Mouse (Mus musculus): ENCODE data around the gene Rpl9-ps6.
"Not testable (repeated sequence)": the region's sequence is repeated elsewhere in the genome, so short reads cannot be mapped to it uniquely, and the experiment has no call there.

Gene Rpl9-ps6

GRCm38 (mm10) chr19:32481511-32481910 lies 15.1 kb upstream of the Rpl9-ps6 start:
- no peak for DNase-seq (ENCODE audit: low spot score in 2 of 2)

- no peak for DNase-seq (ENCODE audit: low spot score in 2 of 2)
Observed at GRCm38 (mm10) chr19:32480791-32481442, 14.5 kb upstream of the Rpl9-ps6 start.

- DNase-seq (ENCODE audit: low spot score in 2 of 2) = no peak
Observed at GRCm38 (mm10) chr19:32480255-32480654, 13.9 kb upstream of the Rpl9-ps6 start.

- DNase-seq (ENCODE audit: low spot score in 2 of 2) = no peak
Observed at GRCm38 (mm10) chr19:32476712-32477052, 10.3 kb upstream of the Rpl9-ps6 start.

GRCm38 (mm10) chr19:32476016-32476711 lies 9.8 kb upstream of the Rpl9-ps6 start:
- DNase-seq (ENCODE audit: low spot score in 2 of 2) = no peak

GRCm38 (mm10) chr19:32470570-32471263 lies 4.3 kb upstream of the Rpl9-ps6 start:
- DNase-seq (ENCODE audit: low spot score in 2 of 2) = no peak

- peak; percentile 2 to 25 for DNase-seq (ENCODE audit: low spot score in 2 of 2)
Observed at GRCm38 (mm10) chr19:32470059-32470497, 3.7 kb upstream of the Rpl9-ps6 start.

- DNase-seq (ENCODE audit: low spot score in 2 of 2) = no peak
Observed at GRCm38 (mm10) chr19:32467325-32467724, 947 bp upstream of the Rpl9-ps6 start.

GRCm38 (mm10) chr19:32465228-32465627 lies 1.1 kb downstream of the Rpl9-ps6 start:
- no peak for DNase-seq (ENCODE audit: low spot score in 2 of 2)

GRCm38 (mm10) chr19:32463037-32463436 lies 3.3 kb downstream of the Rpl9-ps6 start:
- DNase-seq (ENCODE audit: low spot score in 2 of 2) = no peak

GRCm38 (mm10) chr19:32457631-32458030 lies 8.7 kb downstream of the Rpl9-ps6 start:
- not testable (repeated sequence) for DNase-seq (ENCODE audit: low spot score in 2 of 2)

- DNase-seq (ENCODE audit: low spot score in 2 of 2) = no peak
Observed at GRCm38 (mm10) chr19:32456744-32457143, 9.6 kb downstream of the Rpl9-ps6 start.

GRCm38 (mm10) chr19:32452231-32452630 lies 14.1 kb downstream of the Rpl9-ps6 start:
- no peak for DNase-seq (ENCODE audit: low spot score in 2 of 2)

GRCm38 (mm10) chr19:32448931-32449330 lies 17.4 kb downstream of the Rpl9-ps6 start:
- no peak for DNase-seq (ENCODE audit: low spot score in 2 of 2)

GRCm38 (mm10) chr19:32441568-32441967 lies 24.8 kb downstream of the Rpl9-ps6 start:
- no peak for DNase-seq (ENCODE audit: low spot score in 2 of 2)

GRCm38 (mm10) chr19:32439356-32439755 lies 27.0 kb downstream of the Rpl9-ps6 start:
- no peak for DNase-seq (ENCODE audit: low spot score in 2 of 2)

GRCm38 (mm10) chr19:32425856-32426255 lies 40.5 kb downstream of the Rpl9-ps6 start:
- DNase-seq (ENCODE audit: low spot score in 2 of 2) = no peak

- no peak for DNase-seq (ENCODE audit: low spot score in 2 of 2)
Observed at GRCm38 (mm10) chr19:32424706-32425105, 41.7 kb downstream of the Rpl9-ps6 start.

- no peak for DNase-seq (ENCODE audit: low spot score in 2 of 2)
Observed at GRCm38 (mm10) chr19:32419069-32419468, 47.3 kb downstream of the Rpl9-ps6 start.

GRCm38 (mm10) chr19:32416692-32417317 lies 49.6 kb downstream of the Rpl9-ps6 start:
- DNase-seq (ENCODE audit: low spot score in 2 of 2) = no peak
